Mouse (Mus musculus) heart, adult 2 months (tissue): ENCODE results near the gene Tmem52. TPM values are rescaled to one million over a fixed set of nuclear protein-coding genes. Genes with fewer than 3 reads are reported as not detected.

ENCODE experiments used
- DNase-seq, 2 experiments: peaks; one replicate each; pipeline ENCODE4 v3.0.0; 2021
- H3K27ac ChIP-seq: fragments of 200-600 bp; 2 replicates; pipeline ENCODE4 v1.8.1; 2022
- H3K27me3 ChIP-seq: fragments of 200-500 bp; 2 replicates; pipeline ENCODE4 v1.6.1; 2012; ENCODE audit warnings: mild to moderate bottlenecking, low read length, inconsistent platforms, mixed read lengths; ENCODE audit not compliant: control insufficient read depth, insufficient read depth
- H3K36me3 ChIP-seq: fragments of 200-500 bp; 2 replicates; pipeline ENCODE4 v1.6.1; 2012; ENCODE audit warnings: low read length, inconsistent platforms; ENCODE audit not compliant: control insufficient read depth, insufficient read depth
- H3K4me1 ChIP-seq: fragments of 200-500 bp; 2 replicates; pipeline ENCODE4 v1.6.1; 2011; ENCODE audit warnings: low read length; ENCODE audit not compliant: control insufficient read depth, insufficient read depth
- H3K4me3 ChIP-seq: fragments of 200-600 bp; 2 replicates; pipeline ENCODE4 v1.8.1; 2022
- H3K79me2 ChIP-seq: fragments of 200-500 bp; replicated peaks from 2 replicates; pipeline ENCODE4 v1.6.1; 2012; ENCODE audit warnings: mild to moderate bottlenecking, inconsistent platforms, low read length, moderate library complexity, mixed read lengths; ENCODE audit not compliant: control insufficient read depth, insufficient read depth
- H3K9ac ChIP-seq: fragments of 200-500 bp; 2 replicates; pipeline ENCODE4 v1.6.1; 2012; ENCODE audit warnings: low read depth, mild to moderate bottlenecking, control low read depth, inconsistent platforms, low read length, mixed read lengths
- CTCF ChIP-seq: fragments of 200-600 bp; IDR thresholded peaks from 2 replicates; pipeline ENCODE4 v1.8.1; 2022; ENCODE audit warnings: antibody characterized with exemption, mild to moderate bottlenecking, moderate library complexity
- EP300 ChIP-seq: fragments of 200-500 bp; IDR thresholded peaks from 2 replicates; pipeline ENCODE4 v1.6.1; 2011; ENCODE audit warnings: low read depth, low read length, control low read depth; ENCODE audit not compliant: insufficient read depth
- POLR2A ChIP-seq: fragments of 200-500 bp; IDR thresholded peaks from 2 replicates; pipeline ENCODE4 v1.6.1; 2011; ENCODE audit warnings: mild to moderate bottlenecking, low read depth, low read length, control low read depth; ENCODE audit not compliant: insufficient read depth
- WGBS: fragments of 180-500 bp; shearing (Covaris S2); methylation state at CpG from one replicate; pipeline ENCODE4 v1.1.7; 2018; 5-methylcytosine and 5-hydroxymethylcytosine counted together
- intact Hi-C: fragments of 180-260 bp; cut with DNase I; formaldehyde crosslinking; loops from one replicate; pipeline ENCODE4 v1.15.1; 2025
- polyA plus RNA-seq: library from polyadenylated mRNA; depleted of rRNA; stranded (reverse); fragments of >200 nt; gene quantifications from 2 replicates; pipeline ENCODE4 v1.2.3, GENCODE M21; 2012
- total RNA-seq, 2 experiments: library from RNA; stranded (reverse); gene quantifications; 2 replicates each; pipeline ENCODE4 v1.2.3; 2021

Tmem52 gene
- total and polyA plus RNA-seq, 3 experiments: 4.8 to 11.2 (median 7.0) TPM

DNA sequence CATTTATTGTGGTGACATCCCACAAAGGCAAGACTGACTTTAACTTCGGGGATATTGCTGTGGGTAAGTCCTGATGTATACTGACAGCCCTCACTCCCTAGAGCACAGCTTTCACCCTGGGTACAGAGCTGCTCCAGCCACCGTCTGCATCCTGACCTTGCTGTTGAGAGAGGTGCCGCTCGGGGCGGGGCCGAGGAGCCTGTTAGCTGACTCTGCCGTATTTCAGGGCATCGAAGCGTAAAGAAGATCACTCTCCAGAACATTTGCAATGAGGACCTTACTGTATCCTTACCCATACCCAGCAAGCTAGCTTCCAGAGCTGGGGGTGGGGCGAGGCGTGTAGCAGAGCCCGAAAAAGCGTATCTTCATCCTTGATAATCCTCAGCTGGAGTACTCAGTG lies 5.9 kb upstream of the Tmem52 start:
- peaks cover 2% of the 10 kb centered on the region; the same call in 1 of the 2 replicates for H3K27me3 ChIP-seq
- H3K4me3 ChIP-seq: no peak overlapping the region
- intact Hi-C loops: no loop called here
- no peaks in the 10 kb centered on the region; the same call in 1 of the 2 replicates for H3K4me1 ChIP-seq
- H3K79me2 ChIP-seq: no peaks in the 10 kb centered on the region
- no peak overlapping the region for H3K27ac ChIP-seq
- DNase-seq: no peak
- H3K36me3 ChIP-seq: no peaks in the 10 kb centered on the region
- H3K9ac ChIP-seq: no peak overlapping the region
- TF ChIP-seq EP300 (no peak), POLR2A (no peak), CTCF (no peak)
- WGBS: 74% methylated on average over 13 of the region's 13 CpGs

DNA sequence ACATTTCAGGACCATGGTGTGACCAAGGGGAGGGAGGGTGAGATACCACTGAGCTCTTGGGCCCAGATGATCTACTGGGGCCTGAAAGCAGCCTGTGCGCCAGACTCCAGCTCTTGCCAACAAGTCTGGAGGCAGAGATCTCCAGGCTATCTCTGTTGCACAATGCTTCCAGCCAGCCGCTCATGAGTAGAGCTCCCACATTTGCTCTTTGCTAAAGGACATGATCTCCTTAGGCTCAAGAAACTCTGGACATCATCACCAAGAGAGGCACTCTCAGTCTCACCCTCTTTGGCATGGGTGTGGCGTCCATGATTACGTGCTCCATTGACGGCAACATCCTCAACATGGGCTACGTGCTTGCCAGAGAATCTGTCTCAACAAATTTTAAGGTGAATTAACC lies 5.3 kb upstream of the Tmem52 start:
- TF ChIP-seq EP300 (no peak), POLR2A (no peak), CTCF (no peak)
- WGBS: 64% methylated on average over 6 of the region's 6 CpGs
- Histone ChIP-seq H3K79me2 (no peaks in the 10 kb centered on the region), H3K27me3 (peaks cover 2% of the 10 kb centered on the region; the same call in 1 of the 2 replicates), H3K9ac (no peak overlapping the region), H3K4me1 (no peaks in the 10 kb centered on the region; the same call in 1 of the 2 replicates), H3K36me3 (no peaks in the 10 kb centered on the region), H3K27ac (no peak overlapping the region), H3K4me3 (no peak overlapping the region)
- peak in 1 of 2 experiments; percentile 36 for DNase-seq
- intact Hi-C loops: no loop called here

DNA sequence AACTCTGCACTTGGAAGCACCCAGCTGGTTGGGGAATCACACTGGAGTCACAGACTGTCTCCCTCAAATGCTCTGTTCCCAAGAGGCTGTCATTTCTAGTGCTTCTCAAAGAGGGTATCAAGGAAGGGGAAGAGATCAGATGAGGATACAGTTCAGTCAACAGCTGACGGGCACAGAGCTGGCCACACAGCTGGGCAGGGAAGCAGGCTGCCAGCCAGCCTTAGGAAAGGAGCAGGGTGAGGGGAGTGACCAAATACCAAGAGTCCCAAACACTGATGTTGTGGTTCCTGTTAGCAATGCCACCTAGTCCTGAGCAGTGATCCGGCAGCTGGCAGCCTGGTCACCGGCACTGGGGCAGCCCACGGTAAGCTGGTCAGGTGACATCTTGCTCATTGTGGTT lies 4.9 kb upstream of the Tmem52 start:
- no peaks in the 10 kb centered on the region; the same call in 1 of the 2 replicates for H3K4me1 ChIP-seq
- no peaks in the 10 kb centered on the region for H3K79me2 ChIP-seq
- no peak overlapping the region for H3K4me3 ChIP-seq
- H3K27ac ChIP-seq: no peak overlapping the region
- no peak overlapping the region for H3K9ac ChIP-seq
- peaks cover 2% of the 10 kb centered on the region; the same call in 1 of the 2 replicates for H3K27me3 ChIP-seq
- 75% methylated on average over 4 of the region's 4 CpGs for WGBS
- intact Hi-C loops: no loop called here
- TF ChIP-seq POLR2A (no peak), CTCF (no peak), EP300 (no peak)
- H3K36me3 ChIP-seq: no peaks in the 10 kb centered on the region
- no peak for DNase-seq

DNA sequence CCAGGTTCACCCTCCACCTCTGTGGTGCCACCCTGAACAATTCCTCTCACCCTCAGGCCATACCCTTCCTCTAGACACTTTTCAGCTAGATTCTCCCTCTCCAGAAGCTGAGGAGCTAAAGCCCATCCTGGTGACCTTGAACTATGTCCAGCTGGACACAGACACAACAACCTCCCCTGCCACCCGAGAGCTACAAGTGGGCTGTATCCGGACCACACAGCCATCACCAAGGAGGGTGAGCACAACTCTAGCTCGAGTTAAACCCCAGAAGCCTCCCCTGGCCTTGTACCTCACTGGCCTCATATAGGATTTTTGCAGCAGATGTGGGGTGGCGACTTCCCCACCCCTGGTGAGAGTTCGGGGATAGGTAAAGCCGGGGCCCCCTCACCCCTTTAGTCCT lies 3.3 kb upstream of the Tmem52 start:
- no peak overlapping the region for H3K27ac ChIP-seq
- DNase-seq: no peak
- peaks cover 2% of the 10 kb centered on the region for H3K4me1 ChIP-seq
- WGBS: 76% methylated on average over 6 of the region's 6 CpGs
- H3K79me2 ChIP-seq: no peaks in the 10 kb centered on the region
- intact Hi-C loops: no loop called here
- TF ChIP-seq POLR2A (no peak), EP300 (no peak), CTCF (no peak)
- no peaks in the 10 kb centered on the region for H3K27me3 ChIP-seq
- H3K36me3 ChIP-seq: no peaks in the 10 kb centered on the region
- no peak overlapping the region for H3K4me3 ChIP-seq
- H3K9ac ChIP-seq: no peak overlapping the region

DNA sequence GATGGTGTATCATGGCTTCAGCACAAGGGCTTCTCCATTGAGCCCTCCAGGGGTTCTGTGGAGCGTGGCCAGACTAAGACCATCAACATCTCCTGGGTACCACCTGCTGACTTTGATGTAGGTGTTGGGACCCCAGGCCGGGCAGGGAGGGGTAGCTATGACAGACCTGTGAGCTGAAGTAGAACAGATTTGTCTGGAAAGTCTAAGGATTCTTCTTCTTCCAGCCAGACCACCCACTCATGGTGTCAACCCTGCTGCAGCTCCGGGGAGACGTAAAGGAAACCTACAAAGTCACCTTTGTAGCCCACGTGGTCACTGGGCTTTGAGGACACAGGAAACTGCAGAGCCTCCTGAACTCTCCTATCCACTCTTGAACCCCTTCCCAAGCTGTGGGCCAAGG lies 2.8 kb upstream of the Tmem52 start:
- DNase-seq: no peak
- 90% methylated on average over 5 of the region's 5 CpGs for WGBS
- no peak for TF ChIP-seq EP300
- TF ChIP-seq POLR2A: no peak
- no peak for TF ChIP-seq CTCF
- intact Hi-C loops: no loop called here
- H3K9ac ChIP-seq: no peak overlapping the region
- H3K4me3 ChIP-seq: no peak overlapping the region
- no peaks in the 10 kb centered on the region for H3K79me2 ChIP-seq
- peaks cover 2% of the 10 kb centered on the region for H3K4me1 ChIP-seq
- H3K27me3 ChIP-seq: no peaks in the 10 kb centered on the region
- no peak overlapping the region for H3K27ac ChIP-seq
- H3K36me3 ChIP-seq: no peaks in the 10 kb centered on the region

DNA sequence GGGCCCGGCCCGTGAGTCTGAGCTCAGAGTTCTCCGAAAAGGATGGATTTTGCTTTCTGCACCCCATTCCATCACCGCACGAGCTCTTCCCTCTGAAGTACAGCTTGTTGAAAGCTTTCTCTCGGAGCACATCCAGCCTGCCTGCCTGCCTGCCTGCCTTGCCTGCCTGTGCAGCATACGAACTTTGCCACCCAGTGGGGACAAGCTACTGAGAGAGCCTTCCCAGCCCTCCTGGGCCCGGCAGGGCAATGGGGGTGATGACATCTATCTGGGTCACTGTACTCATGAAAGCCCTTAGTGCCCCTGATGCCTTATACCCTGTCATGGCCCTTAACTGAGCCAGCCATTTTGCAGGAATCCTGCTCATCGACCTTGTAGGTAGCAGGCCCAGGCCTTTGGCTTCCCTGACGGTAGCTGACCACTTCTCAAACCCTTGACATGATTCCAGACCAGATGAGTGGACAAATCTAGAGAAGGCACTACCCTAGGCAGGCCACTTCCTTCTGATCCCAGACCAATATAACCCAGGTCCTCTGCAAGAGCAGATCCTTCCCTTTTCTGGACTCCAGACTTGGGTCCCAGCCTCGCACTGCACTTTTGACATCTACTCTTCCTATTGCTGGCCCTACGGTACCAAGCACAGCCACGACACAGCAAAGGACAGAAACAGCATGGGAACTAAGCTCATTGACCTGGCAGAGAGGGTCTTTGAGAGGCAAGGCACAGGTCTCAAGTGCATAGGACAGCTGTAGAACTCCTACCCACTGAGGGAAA lies 1.5 kb upstream of the Tmem52 start:
- Histone ChIP-seq H3K36me3 (no peaks in the 10 kb centered on the region), H3K27ac (no peak overlapping the region), H3K9ac (no peak overlapping the region), H3K27me3 (no peaks in the 10 kb centered on the region), H3K4me3 (no peak overlapping the region), H3K79me2 (no peaks in the 10 kb centered on the region), H3K4me1 (peaks cover 2% of the 10 kb centered on the region)
- intact Hi-C loops: no loop called here
- 86% methylated on average over 13 of the region's 13 CpGs for WGBS
- DNase-seq: no peak
- TF ChIP-seq CTCF (no peak), POLR2A (no peak), EP300 (no peak)
